Mouse (Mus musculus) hindbrain, embryonic 14.5 days (tissue): ENCODE results near the gene Nr1d1. TPM values are rescaled to one million over a fixed set of nuclear protein-coding genes. Genes with fewer than 3 reads are reported as not detected.
A peak's percentile ranks its signal among the peaks of the same experiment; 100 is the strongest.

ENCODE experiments used
- ATAC-seq: fragments of 200-750 bp; cut with Nextera tagmentation; 2 replicates; pipeline ENCODE4 v1.8.0; 2017; ENCODE audit warnings: moderate number of reproducible peaks, mild to moderate bottlenecking, moderate TSS enrichment, moderate library complexity; ENCODE audit not compliant: low FRiP score
- DNase-seq: peaks from one replicate; pipeline ENCODE4 v3.0.0-alpha.2; 2015; ENCODE audit warnings: low spot score
- H3K27ac ChIP-seq: fragments of 300-500 bp; sonication (generic); 2 replicates; pipeline ENCODE4 v1.5.1; 2014; ENCODE audit warnings: mild to moderate bottlenecking, moderate library complexity
- H3K27me3 ChIP-seq: fragments of 300-500 bp; sonication (generic); 2 replicates; pipeline ENCODE4 v1.6.1; 2014; ENCODE audit warnings: mild to moderate bottlenecking, low read length, mixed read lengths; ENCODE audit not compliant: control insufficient read depth, insufficient read depth
- H3K36me3 ChIP-seq: fragments of 300-500 bp; sonication (generic); replicated peaks from 2 replicates; pipeline ENCODE4 v1.6.1; 2014; ENCODE audit not compliant: control insufficient read depth, insufficient read depth
- H3K4me1 ChIP-seq: fragments of 300-500 bp; sonication (generic); replicated peaks from 2 replicates; pipeline ENCODE4 v1.6.1; 2014; ENCODE audit warnings: antibody characterized with exemption, low read length, mixed read lengths; ENCODE audit not compliant: control insufficient read depth, insufficient read depth
- H3K4me2 ChIP-seq: fragments of 300-500 bp; sonication (generic); replicated peaks from 2 replicates; pipeline ENCODE4 v1.6.1; 2014; ENCODE audit warnings: mild to moderate bottlenecking, moderate library complexity
- H3K4me3 ChIP-seq: fragments of 300-500 bp; sonication (generic); replicated peaks from 2 replicates; pipeline ENCODE4 v1.5.1; 2014; ENCODE audit warnings: mild to moderate bottlenecking, low read length
- H3K9ac ChIP-seq: fragments of 300-500 bp; sonication (generic); 2 replicates; pipeline ENCODE4 v1.6.1; 2014
- H3K9me3 ChIP-seq: fragments of 300-500 bp; sonication (generic); 2 replicates; pipeline ENCODE4 v1.6.1; 2016; ENCODE audit warnings: low read length; ENCODE audit not compliant: control insufficient read depth
- WGBS: fragments of 180-500 bp; shearing (Covaris S2); extraction: QIAGEN DNeasy Blood & Tissue Kit; methylation state at CpG from one replicate; pipeline ENCODE4 v1.1.7; 2014; 5-methylcytosine and 5-hydroxymethylcytosine counted together
- polyA plus RNA-seq: library from polyadenylated mRNA; unstranded; fragments of >200 nt; fragmentation: Nextera tagmentation; extraction: Ambion mirVana; gene quantifications from 2 replicates; pipeline ENCODE4 v1.2.1, GENCODE M21; 2014

Nr1d1 gene
- polyA plus RNA-seq, 1 experiment from 2014 or later: 4.1 TPM

DNA sequence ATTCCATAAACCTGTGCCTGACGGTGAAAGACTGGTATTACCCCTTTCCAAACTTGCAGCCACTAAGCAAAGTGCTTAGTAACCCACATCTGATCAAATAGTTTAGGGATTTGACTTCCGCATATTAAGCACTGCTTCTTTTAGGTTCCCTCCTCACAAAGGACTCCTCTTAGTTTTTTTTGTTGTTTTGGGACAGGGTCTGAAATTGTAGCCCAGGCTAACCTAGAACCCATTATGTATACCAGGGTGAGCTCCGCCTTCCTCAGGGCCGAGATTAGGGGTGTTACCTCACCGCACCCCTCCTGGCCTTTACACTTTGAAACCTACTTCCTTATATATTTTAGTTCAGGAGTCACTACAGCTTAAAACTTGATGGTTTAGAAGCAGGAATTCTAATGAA, 14.7 kb upstream of the Nr1d1 start:
- peak overlapping the region; percentile 64 for H3K4me2 ChIP-seq
- 37% methylated on average over 5 of the region's 5 CpGs for WGBS
- H3K4me1 ChIP-seq: peaks cover 41% of the 10 kb centered on the region
- ATAC-seq (no peak), DNase-seq (no peak)
- H3K27ac ChIP-seq: no peak overlapping the region
- no peaks in the 10 kb centered on the region for H3K36me3 ChIP-seq
- H3K9ac ChIP-seq: peak overlapping the region; percentile 43; the same call in 1 of the 2 replicates
- no peaks in the 10 kb centered on the region for H3K9me3 ChIP-seq
- peak overlapping the region; percentile 30 for H3K4me3 ChIP-seq
- no peaks in the 10 kb centered on the region for H3K27me3 ChIP-seq

DNA sequence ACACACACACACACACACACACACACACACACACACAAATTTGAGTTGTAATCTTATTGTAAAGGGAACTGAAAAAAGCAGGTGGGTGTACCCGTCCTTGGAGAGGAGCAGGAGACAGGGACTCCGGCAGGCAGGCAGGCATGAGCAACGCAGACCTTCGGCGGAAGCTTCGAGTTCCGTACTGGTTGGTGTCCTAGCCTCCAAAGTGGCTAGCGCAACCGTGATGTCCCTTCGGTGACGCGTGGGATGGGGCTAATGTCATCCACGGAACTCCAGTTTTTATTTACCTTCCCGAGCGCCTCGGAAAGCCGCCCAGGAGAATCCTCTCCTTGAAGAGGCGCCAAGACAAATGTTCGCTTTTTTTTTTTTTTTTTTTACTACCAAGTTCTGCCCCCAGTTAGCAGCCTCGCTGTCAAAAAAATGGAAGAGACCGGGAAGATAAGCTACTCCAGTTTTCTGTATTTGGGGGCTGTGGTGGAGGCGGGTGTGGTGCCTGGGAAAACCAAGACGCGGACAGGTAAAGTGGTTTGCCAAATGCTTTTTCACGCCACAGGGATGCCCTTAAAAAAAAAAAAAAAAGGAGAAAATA, 14.2 kb upstream of the Nr1d1 start:
- Histone ChIP-seq H3K4me2 (peak overlapping the region; percentile 64), H3K9ac (peak overlapping the region; percentile 43), H3K4me3 (peak overlapping the region; percentile 30), H3K9me3 (no peaks in the 10 kb centered on the region), H3K27me3 (no peaks in the 10 kb centered on the region), H3K36me3 (no peaks in the 10 kb centered on the region), H3K27ac (no peak overlapping the region), H3K4me1 (peaks cover 41% of the 10 kb centered on the region)
- DNase-seq: no peak
- ATAC-seq: peak; percentile 32; the same call in 1 of the 2 replicates
- WGBS: 1% methylated on average over 25 of the region's 25 CpGs

DNA sequence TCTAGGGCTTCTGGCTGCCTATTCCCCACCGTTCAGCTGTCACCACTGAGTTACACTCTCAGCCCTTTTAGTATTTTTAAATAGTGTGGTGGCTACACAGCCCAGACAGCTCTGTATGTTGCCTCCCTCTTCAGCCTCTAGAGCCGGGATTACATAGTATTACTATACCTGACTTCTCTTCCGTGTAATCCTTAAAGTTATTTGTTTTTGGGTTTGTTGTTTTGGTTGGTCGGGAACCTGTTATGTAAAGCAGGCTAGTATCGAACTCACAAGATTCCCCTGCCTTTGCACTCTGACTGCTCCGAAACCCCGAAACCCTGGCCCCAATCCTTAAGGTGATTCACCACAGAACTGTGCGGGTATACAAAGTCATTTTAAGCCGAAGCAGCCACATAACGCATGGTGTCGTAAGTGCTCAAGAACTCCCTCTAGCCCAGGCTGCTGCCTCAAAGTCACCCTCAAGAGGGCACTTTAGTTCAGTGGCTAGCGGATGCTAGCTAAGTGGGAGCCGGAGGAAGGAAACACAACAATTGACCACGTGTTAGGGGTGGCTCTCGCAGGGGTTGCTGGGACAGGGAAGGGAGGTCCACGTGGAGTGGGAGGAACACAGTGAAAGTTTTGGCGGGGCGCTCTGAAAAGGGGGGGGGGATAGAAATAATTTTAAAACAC, 13.6 kb upstream of the Nr1d1 start:
- H3K9me3 ChIP-seq: no peaks in the 10 kb centered on the region
- H3K4me2 ChIP-seq: peak overlapping the region; percentile 64
- H3K4me1 ChIP-seq: peaks cover 37% of the 10 kb centered on the region
- H3K36me3 ChIP-seq: no peaks in the 10 kb centered on the region
- DNase-seq: peak; percentile 86
- no peaks in the 10 kb centered on the region for H3K27me3 ChIP-seq
- peak overlapping the region; percentile 57; the same call in 1 of the 2 replicates for H3K27ac ChIP-seq
- 18% methylated on average over 18 of the region's 18 CpGs for WGBS
- ATAC-seq: peak; percentile 85; the same call in 1 of the 2 replicates
- peak overlapping the region; percentile 43; the same call in 1 of the 2 replicates for H3K9ac ChIP-seq
- peak overlapping the region; percentile 30 for H3K4me3 ChIP-seq

DNA sequence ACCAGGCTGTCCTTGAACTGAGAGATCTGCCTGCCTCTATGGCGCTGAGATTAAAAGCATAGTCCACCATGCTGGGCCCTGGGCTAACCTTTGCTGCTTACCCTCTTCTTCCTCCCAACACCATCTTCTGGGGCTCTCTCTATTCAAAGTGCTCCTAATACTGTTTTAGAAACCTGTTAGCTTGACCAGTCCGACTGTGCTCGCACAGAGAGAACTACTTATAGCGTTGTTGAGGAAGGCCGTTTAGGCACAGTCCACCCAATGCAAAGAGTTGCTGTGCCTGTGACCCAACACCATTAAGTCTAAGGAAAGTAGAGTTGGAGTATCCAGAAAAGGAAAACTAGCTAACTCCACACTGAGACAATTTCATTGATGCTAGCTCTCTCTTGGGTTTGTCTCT, 13.0 kb upstream of the Nr1d1 start:
- Histone ChIP-seq H3K4me1 (peaks cover 37% of the 10 kb centered on the region), H3K4me2 (peak overlapping the region; percentile 64; the same call in 1 of the 2 replicates), H3K9ac (no peak overlapping the region), H3K9me3 (no peaks in the 10 kb centered on the region), H3K27ac (no peak overlapping the region), H3K4me3 (no peak overlapping the region), H3K36me3 (no peaks in the 10 kb centered on the region), H3K27me3 (no peaks in the 10 kb centered on the region)
- ATAC-seq (no peak), DNase-seq (no peak)
- WGBS: 94% methylated on average over 5 of the region's 5 CpGs

DNA sequence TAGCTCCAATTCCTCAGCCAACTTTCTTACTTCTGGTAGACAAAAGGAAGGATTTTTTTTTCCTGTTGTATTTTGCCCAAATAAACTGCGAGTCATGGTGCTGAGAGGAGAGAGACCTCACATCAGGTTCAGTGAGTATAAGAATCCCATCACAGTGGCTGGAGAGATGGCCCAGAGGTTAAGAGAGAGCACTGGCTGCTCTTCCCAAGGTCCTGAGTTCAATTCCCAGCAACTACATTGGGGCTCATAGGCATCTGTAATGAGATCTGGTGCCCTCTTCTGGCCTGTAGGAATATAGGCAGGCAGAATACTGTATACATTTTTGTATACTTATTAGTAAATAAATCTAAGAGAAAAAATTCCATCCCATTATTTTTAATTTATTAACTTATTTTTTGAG, 12.6 kb upstream of the Nr1d1 start:
- no peak for DNase-seq

DNA sequence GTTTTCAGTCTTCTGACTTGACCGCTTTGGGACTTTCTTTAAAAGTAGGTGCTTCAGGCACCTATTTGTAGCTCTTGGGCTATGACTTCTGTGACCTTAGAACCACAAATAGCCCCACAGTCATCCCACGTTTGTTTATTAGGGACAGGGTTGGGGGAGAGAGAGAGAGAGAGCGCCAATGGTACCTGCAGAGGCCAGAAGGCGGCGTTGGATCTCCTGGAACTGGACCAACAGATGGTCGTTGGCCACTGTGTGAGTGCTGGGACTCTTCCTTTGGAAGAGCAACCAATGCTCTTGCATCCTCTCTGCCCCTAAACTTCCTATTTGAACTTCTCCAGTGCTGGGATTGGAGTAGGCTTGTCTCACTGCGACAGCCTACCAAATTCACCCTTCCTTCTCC, 12.1 kb upstream of the Nr1d1 start:
- H3K27ac ChIP-seq: no peak overlapping the region
- WGBS: 41% methylated on average over 7 of the region's 7 CpGs
- H3K36me3 ChIP-seq: no peaks in the 10 kb centered on the region
- ATAC-seq (no peak), DNase-seq (no peak)
- H3K27me3 ChIP-seq: no peaks in the 10 kb centered on the region
- no peak overlapping the region for H3K9ac ChIP-seq
- H3K4me3 ChIP-seq: no peak overlapping the region
- H3K4me2 ChIP-seq: 0 out of 2 replicates have a peak overlapping the region, but pooled peaks have one; percentile 13
- peaks cover 44% of the 10 kb centered on the region for H3K4me1 ChIP-seq
- H3K9me3 ChIP-seq: no peaks in the 10 kb centered on the region

More for the DNA sequence above, 12.6 kb upstream of the Nr1d1 start:
- Histone ChIP-seq H3K27ac (no peak overlapping the region), H3K36me3 (no peaks in the 10 kb centered on the region), H3K4me1 (peaks cover 39% of the 10 kb centered on the region), H3K9me3 (no peaks in the 10 kb centered on the region), H3K9ac (no peak overlapping the region), H3K4me2 (no peak overlapping the region), H3K4me3 (no peak overlapping the region), H3K27me3 (no peaks in the 10 kb centered on the region)
- ATAC-seq: no peak
- WGBS: 97% methylated on average over 1 of the region's 1 CpGs

DNA sequence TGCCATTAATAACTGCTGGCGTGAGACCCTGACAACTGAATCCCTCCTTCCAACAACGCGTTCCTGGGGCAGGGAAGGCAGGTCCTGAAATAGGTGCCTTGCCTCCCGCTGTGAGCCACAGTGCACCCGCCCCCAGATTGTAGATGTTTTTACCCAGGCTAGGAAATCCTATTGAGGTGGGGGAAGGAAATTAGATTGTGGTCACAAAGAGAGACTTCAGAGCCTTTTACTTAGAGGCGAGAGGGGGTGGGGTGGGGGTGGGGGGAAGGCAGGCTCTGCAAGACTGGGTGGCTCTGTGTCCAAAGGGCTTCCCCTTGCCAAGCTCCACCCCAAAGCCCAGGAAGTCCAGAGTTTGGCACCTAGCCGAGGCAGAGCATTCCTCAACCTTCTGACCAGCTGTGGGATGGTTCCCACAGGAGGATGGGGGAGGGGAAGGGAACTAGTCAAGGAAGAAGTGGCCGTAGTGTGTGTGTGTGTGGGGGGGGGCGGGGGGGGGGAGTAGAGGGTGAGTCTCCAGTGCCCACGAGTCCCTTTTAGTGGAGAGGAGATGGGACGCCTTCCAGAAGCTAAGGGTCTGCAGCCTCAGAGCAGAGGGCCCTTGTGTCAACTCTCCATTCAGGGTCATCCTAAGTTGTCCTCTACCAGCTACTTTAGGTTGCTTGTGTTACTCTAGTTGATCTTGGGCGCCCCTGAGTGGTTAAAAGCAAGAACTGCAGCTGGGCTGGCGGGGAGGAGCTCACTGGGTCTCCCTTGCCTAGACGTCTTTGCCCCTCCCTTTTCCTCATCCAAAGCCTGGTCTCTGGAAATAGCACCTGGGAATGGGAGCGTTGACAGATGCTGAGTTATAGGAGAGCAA, 11.5 kb upstream of the Nr1d1 start:
- Histone ChIP-seq H3K36me3 (no peaks in the 10 kb centered on the region), H3K27me3 (no peaks in the 10 kb centered on the region), H3K9me3 (no peaks in the 10 kb centered on the region), H3K4me1 (peaks cover 50% of the 10 kb centered on the region), H3K27ac (peak overlapping the region; percentile 79), H3K4me2 (peak overlapping the region; percentile 36), H3K4me3 (no peak overlapping the region), H3K9ac (peak overlapping the region; percentile 10; the same call in 1 of the 2 replicates)
- peak; percentile 47 for ATAC-seq
- WGBS: 2% methylated on average over 15 of the region's 15 CpGs
- DNase-seq: peak; percentile 93

DNA sequence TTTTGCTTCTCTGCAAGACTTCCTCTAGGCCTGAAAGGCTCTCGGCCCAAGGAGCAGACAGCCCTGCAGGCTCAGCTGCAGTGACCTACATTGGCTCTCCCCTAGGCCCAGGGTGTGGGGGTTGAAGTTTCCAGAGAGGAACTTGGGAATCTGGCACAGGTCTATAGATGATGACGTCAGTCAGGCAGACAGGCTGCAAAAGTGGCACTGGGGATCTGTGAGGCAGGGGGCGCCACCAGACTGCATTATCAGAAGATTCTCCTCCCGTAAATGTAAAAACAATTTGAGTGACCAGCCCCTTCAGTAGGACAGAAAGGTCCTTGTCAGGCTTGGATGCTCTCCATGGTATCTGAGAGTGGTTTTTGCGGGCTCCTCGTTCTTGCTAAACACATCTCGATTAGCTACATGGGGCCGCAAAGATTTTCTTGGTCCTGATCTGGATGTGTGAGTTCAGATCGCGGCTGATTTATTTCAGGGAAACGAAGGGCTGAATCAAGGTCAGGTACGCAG, 10.7 kb upstream of the Nr1d1 start:
- H3K36me3 ChIP-seq: no peaks in the 10 kb centered on the region
- no peaks in the 10 kb centered on the region for H3K27me3 ChIP-seq
- DNase-seq (peak; percentile 76), ATAC-seq (no peak)
- H3K9ac ChIP-seq: peak overlapping the region; percentile 10; the same call in 1 of the 2 replicates
- peak overlapping the region; percentile 36 for H3K4me2 ChIP-seq
- H3K4me1 ChIP-seq: peaks cover 52% of the 10 kb centered on the region
- no peaks in the 10 kb centered on the region for H3K9me3 ChIP-seq
- H3K4me3 ChIP-seq: 0 out of 2 replicates have a peak overlapping the region, but pooled peaks have one; percentile 3
- H3K27ac ChIP-seq: peak overlapping the region; percentile 79
- WGBS: 14% methylated on average over 12 of the region's 12 CpGs

DNA sequence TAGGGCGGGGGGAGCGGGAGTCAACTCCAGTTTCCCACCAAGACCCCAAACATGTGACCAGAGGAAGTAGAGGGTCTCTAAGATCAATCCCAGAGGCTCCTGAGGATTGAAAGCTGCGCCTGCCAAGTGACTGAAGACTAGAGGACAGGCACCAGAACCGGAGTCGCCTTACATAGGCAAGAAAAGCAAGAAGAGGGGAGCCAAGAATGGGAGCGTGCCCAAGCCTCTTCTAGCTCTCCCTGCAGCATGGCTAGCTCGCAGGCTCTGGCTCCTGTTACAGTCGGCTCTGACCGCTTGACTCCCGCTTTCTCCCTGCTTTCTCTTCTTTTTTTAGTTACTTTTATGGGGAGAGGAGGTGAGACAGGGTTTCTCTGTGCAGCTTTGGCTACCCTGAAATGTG, 10.1 kb upstream of the Nr1d1 start:
- H3K27me3 ChIP-seq: no peaks in the 10 kb centered on the region
- DNase-seq (no peak), ATAC-seq (no peak)
- H3K9ac ChIP-seq: 0 out of 2 replicates have a peak overlapping the region, but pooled peaks have one; percentile 10
- no peaks in the 10 kb centered on the region for H3K9me3 ChIP-seq
- no peak overlapping the region for H3K4me3 ChIP-seq
- peak overlapping the region; percentile 79 for H3K27ac ChIP-seq
- H3K4me1 ChIP-seq: peaks cover 52% of the 10 kb centered on the region
- WGBS: 71% methylated on average over 10 of the region's 10 CpGs
- H3K4me2 ChIP-seq: no peak overlapping the region
- H3K36me3 ChIP-seq: no peaks in the 10 kb centered on the region
